Mouse (Mus musculus) ovary, postnatal 14 days (tissue): Measurements from ENCODE around the gene Camta2.

Source experiments
- DNase-seq: peaks from one replicate; pipeline ENCODE4 v3.0.0; 2022; ENCODE audit warnings: low spot score

The Camta2 gene

DNA sequence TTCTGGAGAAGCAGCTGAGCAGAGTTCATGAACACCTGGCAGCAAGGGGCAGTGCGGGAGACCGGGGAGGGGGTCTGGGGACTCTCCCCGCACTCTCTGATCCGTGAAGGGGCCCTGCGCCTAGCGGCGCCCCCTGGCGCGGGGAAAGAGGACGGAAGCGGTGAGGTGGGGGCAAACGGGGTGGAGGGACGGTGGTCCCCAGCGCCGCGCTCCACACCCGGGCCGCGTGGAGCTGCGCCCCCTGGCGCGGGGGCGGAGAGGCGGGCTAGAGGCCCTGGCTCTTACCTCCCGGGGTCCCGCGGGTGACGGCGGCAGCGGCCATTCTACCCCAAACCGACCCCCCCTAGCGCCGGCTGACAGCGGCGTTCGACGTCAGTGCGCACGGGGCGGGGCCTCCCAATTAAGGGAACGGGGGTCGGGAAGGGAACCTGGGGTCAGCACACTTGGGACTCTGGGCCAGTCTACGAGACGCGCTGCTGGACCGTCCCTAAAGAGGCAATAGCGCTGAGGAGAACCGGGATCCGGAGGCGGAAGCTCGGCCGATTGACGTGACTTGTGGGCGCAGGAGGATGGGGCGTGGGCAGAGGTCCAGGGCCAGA is at the start of gene Camta2:
TSS of gene Camta2 (minus strand) at position 505 of the 599 bp plus-strand sequence.
- peak; percentile 80 for DNase-seq

DNA sequence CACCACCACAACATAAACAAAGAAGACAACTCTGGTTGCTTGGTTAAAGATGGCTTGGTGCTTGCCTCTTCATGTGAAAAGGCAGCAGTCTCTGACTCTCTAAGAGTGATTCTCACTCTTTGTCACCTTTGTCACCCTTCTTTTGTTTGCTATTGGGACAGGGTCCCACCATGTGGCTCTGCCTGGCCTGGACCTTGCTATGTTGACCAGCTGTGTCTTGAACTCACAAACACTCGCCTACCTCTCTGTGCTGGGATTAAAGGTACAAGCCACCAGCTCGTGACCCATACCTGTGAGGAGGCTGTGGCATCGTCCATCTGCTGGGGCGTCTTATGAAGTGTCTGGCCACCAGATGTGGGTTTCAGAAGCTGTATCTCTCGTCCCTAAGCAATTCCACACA is 45.4 kb upstream of the Camta2 start:
- DNase-seq = no peak

DNA sequence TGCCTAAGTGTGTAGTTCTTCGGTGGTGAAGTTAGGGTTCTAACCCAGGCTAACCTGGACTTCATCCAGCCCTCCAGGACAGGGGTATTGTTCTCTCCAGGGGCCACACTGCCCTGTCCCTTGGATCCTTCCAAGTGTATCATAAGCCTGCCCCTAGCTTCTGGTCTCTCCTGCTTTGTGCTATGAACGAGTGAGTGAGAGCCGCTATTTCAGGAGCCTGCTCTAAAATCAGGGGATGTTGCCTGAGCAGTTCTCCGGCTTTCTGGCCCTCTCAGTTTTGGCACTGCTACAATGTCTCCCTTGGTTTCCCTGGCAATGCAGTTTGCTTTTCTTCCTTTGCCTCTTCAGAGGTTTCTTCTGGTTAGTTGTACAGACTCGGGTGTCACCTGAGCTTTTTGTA is 43.3 kb upstream of the Camta2 start:
- DNase-seq = no peak

DNA sequence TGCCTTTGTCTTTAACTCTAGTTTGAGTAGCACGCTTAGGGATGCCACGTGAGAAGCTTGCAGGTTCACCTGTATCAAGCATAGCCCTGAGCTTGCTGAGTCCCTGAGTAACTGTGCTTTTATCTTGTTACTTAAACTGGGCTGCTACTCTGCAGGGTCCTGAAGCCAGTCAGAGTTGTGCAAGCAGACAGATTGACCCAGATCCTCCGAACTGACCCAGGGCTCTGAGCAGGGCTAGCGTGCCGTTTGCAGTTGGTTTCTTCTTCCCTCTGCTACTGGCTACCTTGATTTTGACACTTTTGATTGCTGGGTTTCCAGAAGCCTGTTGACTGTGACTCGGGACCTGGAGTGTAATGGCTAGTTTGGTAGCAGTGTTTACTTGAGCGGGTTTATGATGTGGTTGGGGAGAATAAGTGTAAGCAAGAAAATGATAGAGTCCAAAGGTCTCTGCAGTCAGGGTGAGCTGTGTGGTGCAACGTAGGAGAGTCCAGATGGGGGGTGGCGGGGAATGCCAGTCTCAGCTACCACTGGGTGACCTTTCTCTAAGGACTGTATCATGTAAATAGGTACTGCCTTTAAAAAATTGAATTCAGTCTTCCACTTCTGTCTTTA is 42.6 kb upstream of the Camta2 start:
- no peak for DNase-seq

DNA sequence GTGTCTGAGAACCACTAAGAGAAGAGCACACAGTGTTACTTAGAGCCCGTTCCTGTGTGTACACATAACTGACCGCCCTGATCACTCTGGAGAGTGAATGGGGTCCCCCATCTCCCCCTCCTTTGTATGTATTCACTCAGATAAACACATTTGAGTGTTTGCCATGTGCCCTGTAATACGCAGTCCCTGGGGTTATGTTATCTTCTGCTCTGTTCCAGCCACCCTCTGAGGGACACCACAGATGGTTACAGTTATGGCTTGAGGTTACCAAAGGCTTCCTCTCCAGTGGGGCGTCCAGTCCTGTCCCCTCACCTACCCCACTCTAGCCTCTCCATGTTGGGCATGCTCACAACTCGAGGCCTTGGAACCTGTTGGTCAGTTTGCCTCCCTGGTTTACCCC is 39.5 kb upstream of the Camta2 start:
- DNase-seq = no peak

DNA sequence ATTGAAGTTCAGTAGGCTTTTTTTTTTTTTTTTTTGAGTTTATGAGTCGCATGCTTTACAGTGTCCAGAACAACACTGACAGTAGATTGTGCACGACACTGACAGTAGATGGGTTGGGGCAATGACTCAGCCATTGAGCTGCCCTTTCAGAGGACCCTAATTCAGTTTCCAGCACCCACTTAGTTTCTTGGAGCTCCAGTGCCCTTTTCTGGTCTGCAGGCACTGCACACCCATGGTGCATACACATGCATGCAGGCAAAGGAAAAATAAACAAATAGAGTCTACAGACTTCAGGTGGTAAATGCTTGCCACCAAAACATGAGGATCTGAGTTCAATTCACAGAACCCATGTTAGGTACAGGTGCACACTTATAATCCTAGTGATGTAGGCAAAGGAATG is 38.7 kb upstream of the Camta2 start:
- DNase-seq = no peak

DNA sequence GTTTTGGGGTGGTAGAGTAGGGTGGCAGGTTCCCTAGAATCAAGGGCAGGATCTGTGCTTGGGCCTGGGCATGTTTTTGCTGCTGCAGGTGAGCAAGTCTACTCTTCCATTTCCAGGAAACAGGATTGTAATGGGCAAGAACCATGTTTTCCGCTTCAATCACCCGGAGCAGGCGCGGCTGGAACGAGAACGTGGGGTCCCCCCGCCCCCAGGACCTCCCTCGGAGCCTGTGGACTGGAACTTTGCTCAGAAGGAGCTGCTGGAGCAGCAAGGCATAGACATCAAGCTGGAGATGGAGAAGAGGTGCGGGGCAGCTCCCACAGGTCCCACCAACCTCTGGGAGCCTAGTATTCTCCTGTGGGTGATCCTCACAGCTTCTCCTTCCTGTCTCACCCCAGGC is 36.8 kb upstream of the Camta2 start:
- DNase-seq = no peak

DNA sequence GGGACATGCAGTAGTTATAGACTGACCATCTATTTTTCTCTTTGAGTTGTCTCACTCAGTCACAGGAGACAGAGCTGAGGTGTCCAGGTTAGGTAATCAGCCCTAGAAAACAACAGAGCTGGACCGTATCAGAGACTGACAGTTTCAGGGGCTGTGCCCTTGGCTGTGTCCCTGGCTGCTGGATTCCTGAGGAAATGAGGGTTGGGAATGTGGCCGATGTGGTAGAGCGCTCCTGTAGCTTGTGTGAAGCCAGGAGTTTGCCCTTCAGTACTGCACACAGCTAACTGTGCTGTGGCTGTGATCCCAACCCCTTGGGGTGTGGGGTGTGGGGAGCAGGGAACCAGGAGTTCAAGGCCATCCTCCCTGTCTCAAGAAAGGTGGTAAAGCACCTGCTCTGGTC is 33.2 kb upstream of the Camta2 start:
- DNase-seq = no peak

DNA sequence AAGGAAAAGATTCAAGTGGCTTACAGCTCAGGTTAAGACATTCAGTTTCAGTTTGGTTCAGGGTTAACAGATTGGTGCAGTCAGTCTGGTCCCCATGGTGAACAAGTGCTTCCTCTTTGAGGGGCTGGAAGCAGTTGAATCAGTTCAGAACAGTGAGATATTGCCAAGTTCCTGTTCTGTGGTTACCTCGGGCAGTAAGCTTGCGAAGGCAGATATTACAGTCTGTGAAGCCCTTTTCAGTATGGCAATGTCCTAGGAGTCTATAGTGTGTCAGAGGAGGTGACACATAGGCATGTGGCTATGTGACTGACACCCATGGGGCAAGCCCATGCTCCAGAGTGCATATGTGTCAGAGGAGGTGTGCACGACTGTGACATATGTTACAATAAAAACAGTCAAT is 32.7 kb upstream of the Camta2 start:
- DNase-seq = no peak

DNA sequence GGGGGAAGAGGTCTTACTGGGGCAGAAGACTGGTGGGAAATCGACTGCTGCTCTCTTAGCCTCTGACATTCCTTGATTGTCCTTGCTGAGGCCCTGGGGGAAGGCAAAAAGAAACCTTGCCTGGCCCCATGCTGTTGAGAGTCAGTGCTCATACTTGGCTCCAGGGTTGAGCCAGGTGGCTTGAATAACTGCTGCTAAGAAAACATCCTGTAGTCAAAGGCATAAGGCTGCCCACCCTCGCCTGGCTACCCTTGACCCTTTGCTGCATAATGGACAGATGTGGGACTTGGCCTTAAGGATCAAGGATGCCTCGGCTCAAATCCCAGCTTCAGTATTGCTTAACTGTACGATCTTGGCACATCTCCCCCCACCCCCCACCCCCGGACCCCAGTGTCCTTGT is 30.6 kb upstream of the Camta2 start:
- DNase-seq = no peak

DNA sequence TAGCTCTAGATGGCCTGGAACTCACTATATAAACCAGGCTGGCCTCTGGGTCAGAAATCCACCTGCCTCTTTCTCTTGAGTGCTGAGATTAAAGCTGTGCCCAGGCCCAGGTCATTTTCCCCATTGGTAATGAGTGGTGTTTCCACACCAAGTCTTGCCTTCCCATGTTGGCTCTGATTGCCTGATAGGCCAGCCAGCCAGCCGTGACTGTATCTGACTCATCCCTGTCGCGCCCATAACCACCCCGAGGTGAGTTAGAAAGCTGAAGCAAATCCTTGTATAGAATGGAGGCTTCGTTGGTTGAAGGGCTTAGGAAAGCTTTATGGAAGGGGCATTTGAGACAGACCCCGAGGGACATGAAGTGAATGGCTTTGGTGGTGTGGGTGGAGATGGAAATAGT is 27.9 kb upstream of the Camta2 start:
- no peak for DNase-seq

DNA sequence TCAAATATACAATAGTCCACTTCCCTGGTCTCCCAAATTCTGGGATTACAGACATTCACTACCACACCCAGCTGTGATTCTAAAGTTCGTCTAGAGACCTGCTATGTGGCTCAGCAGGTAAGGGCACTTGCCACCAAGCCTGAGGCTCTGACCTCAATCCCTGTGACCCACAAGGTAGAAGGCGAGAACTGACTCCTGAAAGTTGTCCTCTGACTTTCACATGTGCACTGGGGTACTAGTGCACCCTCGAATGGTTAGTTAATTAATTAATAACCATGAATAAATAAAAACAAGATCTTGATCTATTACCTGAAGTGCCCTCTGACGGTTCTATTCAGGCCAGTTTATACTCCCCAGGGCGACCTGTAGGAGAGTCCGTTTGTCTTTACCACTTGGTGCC is 25.3 kb upstream of the Camta2 start:
- DNase-seq = no peak

DNA sequence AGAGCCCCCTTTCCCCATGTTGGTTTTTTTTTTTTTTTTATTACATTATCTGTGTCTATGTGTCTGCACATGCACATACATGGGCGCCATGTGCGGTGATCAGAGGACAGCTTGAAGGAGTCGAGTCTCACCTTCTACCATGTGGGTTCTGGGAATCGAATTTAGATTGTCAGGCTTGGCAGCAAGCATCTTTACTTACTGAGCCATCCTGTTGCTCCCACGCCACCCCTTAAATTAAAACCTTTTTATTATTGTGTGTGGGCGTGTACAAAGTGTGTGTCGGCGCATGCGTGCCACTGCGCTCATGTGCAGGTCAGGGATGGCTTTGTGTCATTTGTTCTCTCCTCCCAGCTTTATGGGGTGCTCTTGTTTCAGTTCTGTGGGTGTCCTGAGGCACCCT is 23.1 kb upstream of the Camta2 start:
- no peak for DNase-seq

DNA sequence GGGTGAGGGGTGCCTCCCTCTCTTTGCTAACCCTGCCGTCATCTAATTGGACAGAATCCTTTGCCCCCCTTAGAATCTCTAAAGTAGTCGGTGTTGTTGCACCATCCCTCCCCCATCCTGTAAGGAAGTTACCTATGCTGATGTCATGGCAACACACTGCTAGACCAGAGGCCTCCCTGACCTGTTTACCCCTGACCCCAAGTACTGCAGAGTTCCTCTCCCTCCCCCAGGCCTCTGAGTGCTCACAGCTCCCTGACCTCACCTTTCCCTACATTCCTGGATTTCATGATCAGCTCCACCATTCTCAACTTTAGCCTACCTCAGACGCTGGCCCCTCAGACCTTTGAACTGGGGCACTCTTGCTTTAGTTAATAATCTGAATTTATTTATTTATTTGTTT is 18.2 kb upstream of the Camta2 start:
- no peak for DNase-seq

DNA sequence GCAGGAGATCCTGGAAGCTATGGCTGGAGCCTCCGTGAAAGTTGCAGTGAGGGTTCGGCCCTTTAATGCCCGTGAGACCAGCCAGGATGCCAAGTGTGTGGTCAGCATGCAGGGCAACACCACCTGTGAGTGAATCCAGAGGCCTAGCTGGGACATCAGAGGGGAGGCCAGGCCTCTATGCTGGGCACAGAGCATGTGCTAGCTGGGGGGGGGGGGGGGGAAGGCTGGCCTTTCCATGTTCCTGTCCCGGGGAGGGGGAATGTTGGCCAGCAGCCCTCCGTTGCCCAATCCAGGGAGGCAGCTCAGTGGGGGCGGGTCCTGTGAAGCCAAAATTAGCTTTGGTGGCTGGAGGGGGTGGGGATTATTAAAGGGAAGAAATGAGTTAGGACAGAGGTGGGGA is 14.9 kb upstream of the Camta2 start:
- no peak for DNase-seq

DNA sequence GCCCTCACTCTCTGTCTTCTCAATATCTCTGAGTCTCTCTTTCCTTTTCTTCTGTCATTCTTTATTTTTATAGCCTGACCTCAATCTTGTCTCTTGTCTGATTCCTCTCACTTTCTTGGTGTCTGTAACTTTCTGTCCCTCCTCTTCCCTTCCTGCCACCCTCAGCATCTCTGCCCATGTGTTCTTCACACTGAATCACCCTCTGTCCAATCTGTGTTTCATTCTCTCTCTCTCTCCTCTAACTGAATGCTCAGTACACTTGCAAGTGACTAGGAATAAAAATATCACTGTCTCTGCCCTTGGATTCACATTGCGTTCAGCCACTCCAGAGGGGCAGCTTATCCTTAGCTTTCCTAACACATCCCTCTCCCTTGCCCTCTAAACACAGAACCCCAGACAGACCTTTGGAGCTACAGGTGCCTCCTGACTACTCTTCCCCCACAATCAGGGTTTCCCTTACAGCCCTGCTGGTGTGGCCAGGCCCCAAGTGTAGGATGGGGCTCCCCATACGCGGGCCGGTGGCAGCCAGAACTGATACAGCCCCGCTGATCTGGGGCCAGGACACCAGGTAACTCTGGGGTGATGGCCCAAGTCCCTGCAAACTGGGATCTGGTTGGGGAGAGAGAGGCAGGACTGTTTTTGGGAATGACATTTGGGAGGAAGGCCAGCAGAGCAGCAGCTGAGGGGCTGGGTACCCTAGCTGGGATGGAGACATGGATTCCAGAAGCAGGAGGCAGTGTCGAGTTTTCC is 14.3 kb upstream of the Camta2 start:
- DNase-seq = no peak

DNA sequence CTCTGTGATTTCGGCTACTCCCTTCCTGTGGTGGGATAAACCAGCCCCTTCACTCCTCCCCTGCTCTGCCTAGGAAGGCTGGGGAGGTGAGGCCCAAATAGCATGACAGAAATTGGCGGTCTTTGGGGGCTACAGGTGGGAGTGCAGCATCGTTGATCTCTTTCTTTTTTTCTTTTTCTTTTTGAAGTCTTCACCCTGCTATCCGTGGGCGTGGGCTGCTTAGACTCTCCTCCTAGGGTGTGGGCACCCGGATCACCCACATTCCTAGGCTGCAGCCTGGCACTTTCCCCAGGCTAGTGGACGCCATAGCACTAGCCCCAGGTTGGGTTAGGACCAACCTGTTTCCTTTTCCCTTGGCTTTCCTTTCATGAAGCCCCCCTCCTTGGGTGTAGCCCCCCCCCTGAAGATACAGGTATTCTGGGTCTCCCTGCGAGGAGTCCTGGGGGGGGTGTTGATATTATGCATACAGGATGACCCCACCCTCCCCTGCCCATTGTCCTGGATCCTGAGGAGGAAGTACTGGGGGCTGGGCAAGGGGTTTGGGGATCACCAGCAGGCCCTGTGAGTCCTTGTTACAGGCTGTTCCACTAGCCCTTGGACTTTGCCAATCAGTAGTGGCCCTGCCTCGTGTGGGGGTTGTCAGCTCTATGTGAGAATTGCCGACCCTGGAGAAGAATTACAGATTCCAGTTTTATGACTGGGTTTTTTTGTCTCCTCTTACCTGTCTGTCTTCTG is 13.5 kb upstream of the Camta2 start:
- no peak for DNase-seq

DNA sequence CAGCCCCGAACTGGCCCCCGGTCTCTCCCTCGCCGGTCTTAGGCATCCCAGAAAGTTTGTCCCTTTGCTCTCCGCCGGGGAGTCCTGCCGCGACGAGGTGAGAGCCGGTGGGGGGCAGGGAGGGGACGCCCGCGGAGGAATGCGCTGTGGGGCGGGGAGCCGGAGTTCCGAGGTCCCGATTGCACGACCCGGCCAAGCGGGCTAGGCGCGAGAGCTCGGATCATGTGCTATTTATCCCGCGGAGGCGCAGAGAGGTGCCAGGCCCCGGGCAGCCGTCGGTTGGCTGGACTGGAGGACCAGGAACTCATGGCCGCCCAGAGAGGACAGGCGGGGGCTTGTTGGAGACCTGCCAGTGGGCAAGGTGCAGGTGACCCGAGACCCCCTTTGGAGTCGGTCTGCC is 12.7 kb upstream of the Camta2 start:
- DNase-seq = peak; percentile 66

DNA sequence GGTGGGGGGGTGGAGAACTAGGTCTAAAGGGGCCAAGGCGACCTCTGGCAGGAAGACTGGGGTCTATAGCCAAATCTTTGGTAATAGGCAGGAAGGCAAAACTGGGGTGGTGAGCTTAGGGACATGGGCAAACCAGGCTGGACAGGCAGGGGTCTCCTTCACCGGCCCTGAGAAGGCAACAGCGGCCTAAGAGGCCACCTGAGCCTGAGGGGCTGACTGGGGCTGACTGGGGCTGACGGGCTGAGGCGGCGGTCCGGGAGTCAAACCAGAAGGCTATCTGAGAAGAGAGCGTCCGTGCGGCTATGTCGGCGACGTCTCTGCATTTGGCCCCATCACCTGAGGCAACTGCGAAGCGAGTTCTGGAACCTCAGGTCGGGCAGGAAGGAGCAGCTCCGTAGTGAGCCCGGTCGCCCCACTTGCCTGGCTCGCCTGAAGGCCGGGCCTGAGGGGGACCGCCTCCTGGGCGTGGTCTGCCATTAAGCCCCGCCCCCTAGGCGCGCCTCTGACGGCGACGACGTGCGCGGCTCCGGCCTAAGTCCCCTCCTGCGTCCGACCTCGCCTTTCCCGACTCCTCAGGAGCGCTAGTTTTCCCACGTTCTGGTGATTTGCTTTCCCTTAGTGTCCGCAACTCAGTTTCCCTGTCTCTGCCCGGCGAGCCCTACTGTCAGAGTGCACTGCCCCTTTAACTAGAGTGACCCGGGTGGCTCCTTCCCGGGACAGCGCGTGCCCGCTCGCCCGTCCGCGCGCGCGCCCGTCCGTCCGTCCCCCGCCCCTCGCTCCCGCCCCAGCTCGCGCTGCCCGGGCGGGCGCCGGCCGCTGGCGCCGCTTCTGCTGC is 12.0 kb upstream of the Camta2 start, which contains the start of the genes Inca1 and Kif1c:
TSS of gene Inca1 (minus strand) at position 434 of the 835 bp plus-strand sequence.
TSS of gene Kif1c (plus strand) at position 827 of the 835 bp plus-strand sequence.
- DNase-seq = peak; percentile 98

DNA sequence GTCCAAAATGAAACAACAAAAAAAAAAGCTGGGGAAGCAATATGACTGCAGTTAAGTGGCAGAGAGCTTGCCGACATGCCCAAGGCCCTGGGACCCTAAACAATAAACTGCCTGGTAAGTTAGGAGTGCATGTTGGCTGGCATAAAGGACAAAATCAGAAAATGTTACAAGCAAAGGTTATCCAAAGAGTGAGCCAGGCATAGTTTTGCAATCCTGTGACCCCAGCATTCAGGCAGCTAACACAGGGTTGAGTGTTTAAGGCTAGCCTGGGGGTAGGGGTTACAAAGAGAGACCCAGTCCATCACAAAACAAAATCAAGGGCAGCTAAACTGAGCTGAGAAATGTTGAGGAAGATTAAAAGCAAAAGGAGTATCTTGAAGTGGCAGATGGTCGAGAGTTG is 11.1 kb upstream of the Camta2 start:
- no peak for DNase-seq

DNA sequence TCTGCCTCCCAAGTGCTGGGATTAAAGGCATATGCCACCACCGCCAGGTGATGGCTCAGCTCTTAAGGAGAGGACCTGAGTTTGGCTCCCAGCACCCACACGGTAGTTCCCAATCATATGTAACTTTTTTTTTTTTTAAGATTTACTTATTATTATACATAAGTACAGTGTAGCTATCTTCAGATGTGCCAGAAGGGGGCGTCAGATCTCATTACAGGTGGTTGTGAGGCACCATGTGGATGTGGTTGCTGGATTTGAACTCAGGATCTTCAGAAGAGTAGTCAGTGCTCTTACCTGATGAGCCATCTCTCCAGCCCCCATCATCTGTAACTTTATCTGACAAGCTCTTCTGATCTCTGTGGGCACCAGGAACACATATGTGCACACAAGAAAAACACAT is 9.5 kb upstream of the Camta2 start:
- DNase-seq = no peak

DNA sequence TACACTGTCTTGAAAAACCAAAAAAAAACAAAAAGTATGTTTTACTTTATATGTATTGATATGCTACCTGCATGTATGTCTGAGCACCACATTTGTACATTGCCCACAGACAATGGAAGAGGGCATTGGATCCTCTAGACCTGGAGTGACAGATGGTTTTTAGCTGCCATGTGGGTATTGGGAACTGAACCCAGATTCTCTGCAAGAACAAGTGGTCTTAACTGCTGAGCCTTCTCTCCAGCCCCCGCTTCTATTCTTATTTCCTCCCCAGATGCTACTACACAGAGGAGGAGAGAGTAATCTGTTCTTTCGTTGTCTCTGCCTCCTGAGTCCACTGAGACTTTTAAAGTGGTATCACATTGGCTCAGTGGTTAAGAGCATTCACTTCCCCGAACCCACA is 5.6 kb upstream of the Camta2 start:
- DNase-seq = no peak
